Mouse (Mus musculus) limb, embryonic 13.5 days (tissue): Measurements from ENCODE around the gene Sirt4. TPM values are rescaled to one million over a fixed set of nuclear protein-coding genes. Genes with fewer than 3 reads are reported as not detected.

ENCODE experiments used
- ATAC-seq: fragments of 200-750 bp; cut with Nextera tagmentation; 2 replicates; pipeline ENCODE4 v1.8.0; 2017; ENCODE audit warnings: low read depth, moderate number of reproducible peaks, moderate TSS enrichment; ENCODE audit not compliant: low FRiP score
- H3K27ac ChIP-seq: fragments of 300-500 bp; sonication (generic); 2 replicates; pipeline ENCODE4 v1.5.1; 2015; ENCODE audit warnings: inconsistent platforms, mild to moderate bottlenecking, moderate library complexity
- H3K27me3 ChIP-seq: fragments of 300-500 bp; sonication (generic); 2 replicates; pipeline ENCODE4 v1.6.1; 2015; ENCODE audit warnings: mild to moderate bottlenecking, inconsistent platforms
- H3K36me3 ChIP-seq: fragments of 300-500 bp; sonication (generic); 2 replicates; pipeline ENCODE4 v1.6.1; 2015; ENCODE audit warnings: inconsistent platforms, mild to moderate bottlenecking, moderate library complexity
- H3K4me1 ChIP-seq: fragments of 300-500 bp; sonication (generic); 2 replicates; pipeline ENCODE4 v1.6.1; 2015; ENCODE audit warnings: inconsistent platforms
- H3K4me2 ChIP-seq: fragments of 300-500 bp; sonication (generic); replicated peaks from 2 replicates; pipeline ENCODE4 v1.6.1; 2015; ENCODE audit warnings: inconsistent platforms, mild to moderate bottlenecking, moderate library complexity
- H3K4me3 ChIP-seq: fragments of 300-500 bp; sonication (generic); 2 replicates; pipeline ENCODE4 v1.5.1; 2015; ENCODE audit warnings: moderate library complexity, mild to moderate bottlenecking, inconsistent platforms
- H3K9ac ChIP-seq: fragments of 300-500 bp; sonication (generic); 2 replicates; pipeline ENCODE4 v1.6.1; 2015; ENCODE audit warnings: mild to moderate bottlenecking, inconsistent platforms
- H3K9me3 ChIP-seq: fragments of 300-500 bp; sonication (generic); 2 replicates; pipeline ENCODE4 v1.6.1; 2016; ENCODE audit warnings: inconsistent platforms
- WGBS: fragments of 180-500 bp; shearing (Covaris S2); methylation state at CpG from one replicate; pipeline ENCODE4 v1.1.7; 2015; 5-methylcytosine and 5-hydroxymethylcytosine counted together
- polyA plus RNA-seq: library from polyadenylated mRNA; unstranded; fragments of >200 nt; fragmentation: Nextera tagmentation; extraction: Ambion mirVana; gene quantifications from 2 replicates; pipeline ENCODE4 v1.2.1, GENCODE M21; 2015

Sirt4 gene
- polyA plus RNA-seq, 1 experiment from 2014 or later: 27.5 TPM

- Histone ChIP-seq H3K4me3 (peak overlapping the region; percentile 43), H3K4me2 (peak overlapping the region; percentile 63), H3K36me3 (peaks cover 21% of the 10 kb centered on the region), H3K9me3 (no peaks in the 10 kb centered on the region), H3K9ac (peak overlapping the region; percentile 53; the same call in 1 of the 2 replicates), H3K27ac (no peak overlapping the region), H3K4me1 (peaks cover 14% of the 10 kb centered on the region), H3K27me3 (peaks cover 11% of the 10 kb centered on the region)
- peak; percentile 86 for ATAC-seq
- 13% methylated on average over 22 of the region's 22 CpGs for WGBS
Measured at GRCm38 (mm10) chr5:115475337-115476106, 9.0 kb downstream of the Sirt4 start.

- Histone ChIP-seq H3K4me1 (peaks cover 10% of the 10 kb centered on the region), H3K27me3 (no peaks in the 10 kb centered on the region), H3K9ac (no peak overlapping the region), H3K4me2 (no peak overlapping the region), H3K9me3 (no peaks in the 10 kb centered on the region), H3K36me3 (peaks cover 10% of the 10 kb centered on the region), H3K4me3 (no peak overlapping the region), H3K27ac (no peak overlapping the region)
- WGBS: 71% methylated on average over 22 of the region's 22 CpGs
- ATAC-seq: no peak
Measured at GRCm38 (mm10) chr5:115474174-115474828, 10.2 kb downstream of the Sirt4 start.

DNA sequence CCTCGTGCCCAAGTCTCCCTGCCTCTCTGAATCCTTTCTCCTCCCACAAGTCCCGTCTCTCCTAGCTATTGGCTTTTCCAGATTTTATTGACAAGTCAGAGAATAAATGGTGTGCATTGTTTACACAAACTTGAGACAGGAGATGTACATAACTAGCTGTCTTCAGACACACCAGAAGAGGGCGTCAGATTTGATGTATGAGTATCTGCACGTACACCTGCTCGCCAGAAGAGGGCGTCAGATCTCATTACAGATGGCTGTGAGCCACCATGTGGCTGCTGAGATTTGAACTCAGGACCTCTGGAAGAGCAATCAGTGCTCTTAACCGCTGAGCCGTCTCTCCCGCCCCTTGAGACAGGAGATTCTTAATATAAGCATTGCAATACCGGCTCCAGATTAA is 11.3 kb downstream of the Sirt4 start:
- Histone ChIP-seq H3K27me3 (no peaks in the 10 kb centered on the region), H3K36me3 (peaks cover 7% of the 10 kb centered on the region; the same call in 1 of the 2 replicates), H3K4me2 (no peak overlapping the region), H3K27ac (no peak overlapping the region), H3K9ac (no peak overlapping the region), H3K9me3 (no peaks in the 10 kb centered on the region), H3K4me3 (no peak overlapping the region), H3K4me1 (peaks cover 10% of the 10 kb centered on the region)
- ATAC-seq: no peak
- 76% methylated on average over 10 of the region's 10 CpGs for WGBS

- Histone ChIP-seq H3K4me1 (peaks cover 6% of the 10 kb centered on the region; the same call in 1 of the 2 replicates), H3K27me3 (no peaks in the 10 kb centered on the region), H3K27ac (no peak overlapping the region), H3K36me3 (no peaks in the 10 kb centered on the region), H3K4me3 (no peak overlapping the region), H3K4me2 (0 out of 2 replicates have a peak overlapping the region, but pooled peaks have one; percentile 17), H3K9me3 (no peaks in the 10 kb centered on the region), H3K9ac (no peak overlapping the region)
- 35% methylated on average over 20 of the region's 20 CpGs for WGBS
- ATAC-seq: no peak
Measured at GRCm38 (mm10) chr5:115470766-115471531, 13.6 kb downstream of the Sirt4 start.

- no peaks in the 10 kb centered on the region for H3K36me3 ChIP-seq
- no peak overlapping the region for H3K4me2 ChIP-seq
- H3K9ac ChIP-seq: no peak overlapping the region
- H3K9me3 ChIP-seq: no peaks in the 10 kb centered on the region
- ATAC-seq: no peak
- WGBS: 62% methylated on average over 6 of the region's 6 CpGs
- H3K27me3 ChIP-seq: no peaks in the 10 kb centered on the region
- no peak overlapping the region for H3K4me3 ChIP-seq
- H3K4me1 ChIP-seq: no peaks in the 10 kb centered on the region
- H3K27ac ChIP-seq: no peak overlapping the region
Measured at GRCm38 (mm10) chr5:115469791-115470190, 14.7 kb downstream of the Sirt4 start.

DNA sequence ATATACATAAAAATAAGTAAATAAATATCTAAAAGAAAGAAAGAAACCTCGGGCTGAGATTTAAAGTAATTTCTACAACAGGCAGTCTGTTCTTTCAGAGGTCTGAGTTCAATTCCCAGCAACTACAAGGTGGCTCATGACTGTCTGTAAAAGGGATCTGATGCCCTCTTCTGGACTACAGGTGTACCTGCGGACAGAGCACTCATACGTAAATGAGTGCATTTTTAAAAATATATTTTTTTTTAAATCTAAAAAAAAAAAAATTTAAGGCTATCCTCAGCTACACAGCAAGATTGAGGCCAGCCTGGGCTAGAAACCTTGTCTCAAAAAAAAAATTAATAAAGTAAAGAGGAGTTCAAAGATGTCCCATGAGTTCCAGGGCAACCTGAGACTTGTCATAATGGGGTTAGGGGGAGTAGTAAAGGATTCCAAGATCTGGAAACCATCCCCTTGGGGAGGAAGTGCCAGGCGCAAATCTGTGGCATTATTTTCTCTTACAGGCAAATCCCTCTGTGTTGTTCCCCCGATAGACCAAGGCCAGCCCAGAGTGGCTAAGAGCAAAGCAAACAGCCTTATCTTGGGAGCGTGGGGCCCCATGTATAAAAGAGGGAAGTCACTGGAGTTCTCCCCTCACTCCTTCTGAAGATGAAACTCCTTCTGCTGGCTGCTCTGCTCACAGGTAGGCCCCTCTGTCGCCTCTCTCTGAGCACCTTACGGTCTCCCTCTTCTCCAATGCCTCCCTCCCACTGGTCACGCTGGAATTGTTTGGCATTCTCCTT is 18.7 kb downstream of the Sirt4 start, which contains the start of gene Pla2g1b:
Gene Pla2g1b (plus strand): TSS at position 621 of the 779 bp plus-strand sequence.
- Histone ChIP-seq H3K4me3 (no peak within 1 kb of the TSS), H3K27ac (no peak within 1 kb of the TSS), H3K36me3 (no peaks in the 10 kb centered on the region), H3K9ac (no peak within 1 kb of the TSS), H3K9me3 (no peaks in the 10 kb centered on the region), H3K4me1 (no peaks in the 10 kb centered on the region), H3K27me3 (no peaks in the 10 kb centered on the region), H3K4me2 (no peak within 1 kb of the TSS)
- 49% methylated on average over 9 of the region's 9 CpGs for WGBS
- no peak for ATAC-seq

GRCm38 (mm10) chr5:115464408-115465115 is 20.0 kb downstream of the Sirt4 start:
- WGBS: 81% methylated on average over 18 of the region's 18 CpGs
- H3K36me3 ChIP-seq: no peaks in the 10 kb centered on the region
- H3K9me3 ChIP-seq: no peaks in the 10 kb centered on the region
- H3K27me3 ChIP-seq: no peaks in the 10 kb centered on the region
- H3K4me3 ChIP-seq: no peak overlapping the region
- ATAC-seq: no peak
- no peaks in the 10 kb centered on the region for H3K4me1 ChIP-seq
- H3K9ac ChIP-seq: no peak overlapping the region
- H3K27ac ChIP-seq: no peak overlapping the region
- H3K4me2 ChIP-seq: no peak overlapping the region

DNA sequence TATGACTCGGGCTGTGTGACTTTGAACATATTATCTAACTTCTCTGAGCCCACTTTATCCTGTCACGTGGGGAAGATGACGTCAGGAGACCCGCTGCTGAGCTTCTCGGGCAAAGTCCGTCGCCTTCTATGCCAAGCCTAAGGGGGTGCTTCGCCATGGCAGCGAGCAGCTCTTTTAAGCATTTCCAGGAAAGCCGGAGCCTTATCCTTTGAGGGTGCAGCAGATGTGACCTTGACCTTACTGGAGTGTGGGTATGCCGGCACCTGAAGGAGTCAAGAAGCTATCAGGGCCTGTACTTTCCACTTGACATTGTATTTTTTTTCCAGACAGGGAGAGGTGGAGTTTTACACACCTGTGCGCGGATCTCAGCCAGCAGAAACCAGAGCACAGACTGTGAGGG is 25.6 kb downstream of the Sirt4 start:
- WGBS: 67% methylated on average over 13 of the region's 13 CpGs
- Histone ChIP-seq H3K36me3 (peaks cover 11% of the 10 kb centered on the region), H3K4me2 (no peak overlapping the region), H3K9ac (no peak overlapping the region), H3K4me1 (no peaks in the 10 kb centered on the region), H3K4me3 (no peak overlapping the region), H3K27ac (no peak overlapping the region), H3K27me3 (no peaks in the 10 kb centered on the region), H3K9me3 (no peaks in the 10 kb centered on the region)
- ATAC-seq: no peak

DNA sequence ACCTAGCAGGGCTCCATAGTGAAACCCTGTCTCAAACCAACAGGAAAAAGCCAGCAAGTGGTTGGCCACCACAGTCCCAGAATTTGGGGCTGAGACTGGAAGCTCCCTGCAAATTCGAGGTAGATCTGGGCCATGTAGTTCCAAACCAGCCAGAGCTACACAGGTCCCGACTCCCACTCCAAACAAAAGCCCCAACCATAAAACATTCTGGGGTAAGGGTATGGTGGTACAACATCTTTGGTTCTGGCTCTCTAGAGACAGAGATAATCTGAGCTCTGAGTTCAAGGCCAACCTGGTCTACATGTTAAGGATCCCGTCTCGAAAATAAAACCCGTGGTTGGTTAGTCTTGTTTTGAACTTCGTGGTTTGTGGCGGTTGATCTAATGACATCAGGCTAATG is 28.7 kb downstream of the Sirt4 start:
- Histone ChIP-seq H3K9ac (no peak overlapping the region), H3K4me3 (no peak overlapping the region), H3K27ac (no peak overlapping the region), H3K4me1 (no peaks in the 10 kb centered on the region), H3K27me3 (no peaks in the 10 kb centered on the region), H3K9me3 (no peaks in the 10 kb centered on the region), H3K4me2 (no peak overlapping the region), H3K36me3 (peaks cover 41% of the 10 kb centered on the region)
- 79% methylated on average over 7 of the region's 7 CpGs for WGBS
- ATAC-seq: no peak

- WGBS: 81% methylated on average over 12 of the region's 12 CpGs
- H3K9me3 ChIP-seq: no peaks in the 10 kb centered on the region
- no peak overlapping the region for H3K4me3 ChIP-seq
- H3K27ac ChIP-seq: no peak overlapping the region; the same call in 1 of the 2 replicates
- H3K36me3 ChIP-seq: peaks cover 52% of the 10 kb centered on the region
- no peak overlapping the region for H3K9ac ChIP-seq
- ATAC-seq: no peak
- H3K4me1 ChIP-seq: no peaks in the 10 kb centered on the region
- no peaks in the 10 kb centered on the region for H3K27me3 ChIP-seq
- no peak overlapping the region for H3K4me2 ChIP-seq
Measured at GRCm38 (mm10) chr5:115454422-115455090, 30.0 kb downstream of the Sirt4 start.
